Mouse (Mus musculus): ENCODE results near the gene Brd3. TPM values are rescaled to one million over a fixed set of nuclear protein-coding genes. Genes with fewer than 3 reads are reported as not detected.
A peak's percentile ranks its signal among the peaks of the same experiment; 100 is the strongest.

Brd3 gene
- total RNA-seq, 2 experiments from 2014 or later: 53.2 to 53.5 TPM

DNA sequence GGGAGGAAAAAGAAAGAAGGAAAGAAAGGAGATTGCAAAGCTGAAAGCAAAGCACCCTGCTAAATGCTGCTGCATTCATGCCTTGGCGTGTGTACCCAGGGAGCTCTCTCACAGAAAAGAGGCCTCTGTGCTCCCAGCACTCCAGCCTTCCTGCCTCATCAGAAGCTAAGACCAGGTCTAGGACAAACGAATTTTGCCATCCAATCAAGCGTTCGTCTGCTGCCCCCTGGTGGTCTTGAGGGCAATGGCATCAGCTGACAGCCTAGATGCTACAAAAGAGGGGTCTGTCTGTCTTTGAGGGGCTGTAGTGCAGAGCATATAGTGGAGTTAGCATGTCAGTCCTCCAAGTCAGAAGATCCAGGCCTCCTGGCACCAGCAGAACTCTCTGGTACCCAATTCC is 79.4 kb downstream of the Brd3 start:
- peak; percentile 84 to 90 for DNase-seq (ENCODE audit: low spot score in 2 of 2)

DNA sequence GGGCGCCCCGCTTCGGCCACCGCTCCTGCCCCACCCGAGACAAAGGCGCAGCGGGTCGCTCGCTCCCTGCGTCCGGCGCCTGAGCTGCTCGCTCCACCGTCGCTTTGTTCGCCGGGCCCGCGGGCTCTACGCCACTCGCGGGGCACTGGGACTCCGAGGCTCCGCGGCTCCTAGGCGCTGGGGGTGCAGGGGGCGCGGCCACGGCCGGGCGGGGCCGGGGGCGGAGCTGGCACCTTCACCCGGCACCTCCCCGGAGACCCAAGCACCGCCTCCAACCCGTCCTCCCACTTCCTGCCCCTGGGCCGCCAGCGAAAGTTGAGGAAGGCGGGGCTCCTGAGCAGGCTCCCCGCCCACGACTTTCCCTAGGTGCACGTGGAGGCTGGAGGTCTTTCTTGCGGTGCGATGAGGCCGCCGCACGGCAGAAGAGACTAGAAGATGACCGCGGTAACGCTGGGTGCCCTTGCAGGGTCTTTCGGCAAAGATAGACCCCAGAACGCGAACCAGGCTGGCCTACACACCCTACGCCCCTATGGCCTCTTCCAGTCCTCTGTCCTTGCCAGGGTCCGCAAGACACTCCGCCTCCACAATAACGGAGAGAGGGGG is 80.5 kb downstream of the Brd3 start, which contains the start of gene Vav2:
Gene Vav2, minus strand, starts transcription at position 179 of the 603 bp plus-strand sequence.
- peak; percentile 59 to 78 for DNase-seq (ENCODE audit: low spot score in 2 of 2)

DNA sequence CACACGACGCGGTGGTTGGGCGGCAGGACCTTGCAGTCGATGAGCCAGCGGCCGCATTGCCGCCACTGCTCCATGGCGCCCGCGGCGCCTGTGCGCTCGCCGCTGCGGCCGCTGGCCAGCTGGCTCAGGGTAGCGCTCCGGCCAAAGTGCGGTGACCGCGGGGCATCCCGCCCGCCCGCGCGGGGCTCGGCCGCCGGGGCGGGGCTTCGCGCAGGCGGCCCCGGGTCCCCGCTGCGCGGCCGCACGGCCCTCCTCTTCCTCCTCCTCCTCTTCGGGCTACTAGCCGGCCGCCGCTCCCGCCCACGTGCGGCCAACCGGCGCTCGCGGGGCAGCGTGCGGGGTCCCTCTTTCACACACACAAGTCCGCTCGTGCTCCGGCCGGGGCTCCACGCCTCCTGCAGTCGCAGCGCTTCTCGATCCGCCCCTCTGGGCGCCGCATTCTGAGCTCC is 81.0 kb downstream of the Brd3 start:
- peak in 1 of 2 experiments; percentile 26 for DNase-seq (ENCODE audit: low spot score in 2 of 2)

DNA sequence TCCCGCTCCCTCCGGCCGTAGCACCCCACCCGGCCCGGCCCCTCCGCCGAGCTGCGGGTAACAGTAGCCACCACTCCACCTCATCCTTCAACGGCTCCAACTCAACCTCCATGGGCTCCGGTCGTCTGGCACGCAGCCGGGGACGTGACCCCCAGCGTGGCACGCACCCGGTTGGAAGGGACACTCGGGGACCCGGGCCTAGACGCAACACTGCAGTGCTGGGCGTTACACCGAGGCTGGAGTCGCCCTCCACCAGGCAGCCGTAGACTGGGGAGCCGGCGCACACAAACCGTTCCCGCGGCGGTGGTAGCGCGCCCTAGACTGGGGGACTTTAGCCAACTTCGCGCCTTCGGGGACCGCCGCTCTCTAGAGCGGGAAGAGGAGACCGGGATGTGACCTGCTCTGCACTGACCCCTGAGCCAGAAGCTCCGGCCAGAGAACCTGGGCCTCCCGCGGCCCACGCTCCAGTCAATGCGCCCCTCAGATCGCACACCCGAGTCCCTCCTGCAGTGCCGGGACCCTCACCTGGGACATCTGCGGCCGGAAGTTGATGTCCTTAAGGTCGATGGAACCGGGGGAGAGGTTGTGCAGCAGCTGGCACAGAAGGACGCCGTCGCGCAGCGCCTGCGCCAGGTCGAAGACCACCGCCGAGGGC is 81.6 kb downstream of the Brd3 start:
- no peak for DNase-seq (ENCODE audit: low spot score in 2 of 2)

DNA sequence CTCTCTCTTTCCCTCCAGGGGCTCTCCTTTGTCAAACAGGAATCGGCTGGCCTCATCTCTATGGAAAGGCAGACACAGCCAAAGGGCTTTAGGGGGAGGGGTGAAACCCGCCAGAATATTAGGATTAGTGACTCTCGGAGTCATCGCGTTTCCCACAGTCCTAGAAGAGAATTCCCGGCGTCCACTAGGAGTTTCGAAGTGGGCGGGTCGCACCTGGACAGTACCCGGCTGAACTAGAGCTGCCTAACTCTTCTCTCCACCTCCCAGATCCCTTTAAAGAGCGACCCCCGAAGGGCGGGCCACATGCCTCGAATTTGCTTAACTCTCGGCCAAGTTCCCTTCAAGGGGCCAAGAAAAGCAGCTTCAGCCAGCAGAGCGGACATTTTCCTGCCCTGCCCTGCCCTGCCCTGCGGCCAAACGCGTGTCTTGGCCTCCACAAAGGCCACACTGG is 82.3 kb downstream of the Brd3 start:
- DNase-seq (ENCODE audit: low spot score in 2 of 2): no peak

DNA sequence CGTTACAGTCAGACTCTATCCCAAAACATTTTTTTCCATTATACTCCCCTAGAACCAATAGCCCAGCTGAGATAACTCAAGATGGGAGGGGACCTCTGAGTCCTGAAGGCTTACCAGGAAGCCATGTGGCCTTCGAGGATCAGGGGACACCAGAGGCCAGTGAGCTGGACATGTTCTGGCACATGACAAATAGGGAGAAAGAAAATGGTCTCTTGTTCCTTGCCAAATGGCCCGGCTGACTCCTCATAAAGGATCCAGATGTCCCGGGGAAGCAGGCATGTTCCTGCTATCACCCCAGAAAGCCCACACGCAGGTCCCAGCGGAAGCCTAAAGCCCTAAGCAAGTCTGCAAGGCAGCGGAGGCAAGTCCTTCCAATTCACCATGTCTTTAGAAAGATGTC is 83.9 kb downstream of the Brd3 start:
- DNase-seq (ENCODE audit: low spot score in 2 of 2): no peak

DNA sequence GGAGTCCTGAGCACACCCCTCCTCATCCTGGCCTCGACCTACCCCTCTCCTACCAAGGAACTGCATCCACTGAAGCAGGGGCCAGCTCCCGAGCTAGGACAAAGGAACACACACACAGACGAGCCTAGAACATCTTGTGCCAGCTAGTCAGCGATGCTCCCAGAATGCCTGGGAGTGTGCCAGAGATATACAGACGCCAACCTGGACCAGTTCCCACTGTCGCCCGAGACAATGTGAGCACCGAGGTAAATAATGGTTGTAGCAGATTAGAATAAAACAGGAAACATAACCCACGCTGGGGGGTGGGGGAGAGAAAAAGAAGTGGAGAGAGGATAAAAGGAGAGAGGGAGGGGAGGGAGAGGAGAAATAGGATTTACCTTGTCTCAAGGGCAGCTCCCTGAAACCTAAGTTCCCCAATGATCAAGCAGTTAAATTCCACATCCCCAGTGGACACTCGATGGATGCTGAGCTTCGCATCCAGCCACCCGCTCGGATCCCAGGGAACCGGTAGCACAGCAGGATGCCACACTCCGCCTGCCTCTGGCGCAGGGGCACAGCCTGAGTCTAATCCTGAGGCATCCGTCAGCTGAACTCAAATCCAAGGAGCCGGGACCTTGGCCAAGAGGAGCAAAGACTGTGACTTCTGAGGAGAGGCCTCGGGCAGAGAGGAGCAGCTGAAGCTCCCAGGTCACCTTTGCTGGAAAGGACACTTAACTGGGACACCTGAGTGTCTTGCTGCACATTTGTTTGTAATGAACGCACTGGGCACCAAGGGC is 86.0 kb downstream of the Brd3 start:
- DNase-seq (ENCODE audit: low spot score in 2 of 2): peak; percentile 47 to 60

DNA sequence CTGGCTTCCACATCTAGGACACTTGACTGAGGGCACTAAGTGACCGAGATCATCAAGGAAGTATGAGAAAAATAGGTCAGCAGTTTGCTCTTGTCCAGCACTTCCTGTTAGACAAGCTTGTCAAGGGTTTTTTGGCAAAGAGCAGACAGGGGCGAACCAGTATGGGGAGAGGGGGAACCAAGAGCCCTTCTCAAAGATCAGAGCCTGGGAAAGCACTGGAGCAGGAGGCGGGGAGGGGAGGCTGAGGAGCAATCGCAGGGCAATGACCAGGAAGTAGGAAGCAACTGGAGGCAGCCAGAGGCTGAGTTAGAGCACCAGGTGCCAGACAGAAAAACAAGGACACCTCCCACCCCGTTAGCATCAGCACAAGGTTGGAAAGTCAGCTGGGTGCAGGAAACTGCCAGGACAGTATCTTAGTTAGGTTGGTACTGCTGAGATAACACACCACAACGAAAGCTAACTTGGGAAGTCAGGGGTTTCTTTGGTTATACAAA is 88.8 kb downstream of the Brd3 start:
- no peak for DNase-seq (ENCODE audit: low spot score in 2 of 2)

DNA sequence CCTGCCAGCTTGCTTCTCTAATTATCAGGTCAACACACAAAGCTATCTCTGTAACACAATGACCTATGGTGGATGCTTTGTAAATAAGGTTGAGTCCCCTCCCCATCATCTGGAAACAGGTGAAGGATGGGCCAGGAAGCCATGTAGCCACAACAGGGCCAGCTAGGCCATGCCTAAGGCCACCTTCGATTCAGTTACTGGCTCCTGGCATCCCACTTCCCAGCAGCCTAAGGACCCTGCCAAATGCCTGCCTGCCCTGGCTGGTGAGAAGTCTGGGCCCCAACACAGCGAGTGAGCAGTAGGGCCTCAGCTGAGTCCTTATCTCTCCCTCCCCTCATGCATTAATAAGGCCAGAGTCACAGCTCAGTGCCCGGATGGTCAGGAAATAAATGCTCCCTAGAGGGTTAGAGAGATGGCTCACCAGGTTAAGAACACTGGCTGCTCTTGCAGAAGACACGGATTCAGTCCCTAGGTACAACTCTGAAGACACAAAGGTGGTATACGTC is 89.8 kb downstream of the Brd3 start:
- DNase-seq (ENCODE audit: low spot score in 2 of 2): no peak

DNA sequence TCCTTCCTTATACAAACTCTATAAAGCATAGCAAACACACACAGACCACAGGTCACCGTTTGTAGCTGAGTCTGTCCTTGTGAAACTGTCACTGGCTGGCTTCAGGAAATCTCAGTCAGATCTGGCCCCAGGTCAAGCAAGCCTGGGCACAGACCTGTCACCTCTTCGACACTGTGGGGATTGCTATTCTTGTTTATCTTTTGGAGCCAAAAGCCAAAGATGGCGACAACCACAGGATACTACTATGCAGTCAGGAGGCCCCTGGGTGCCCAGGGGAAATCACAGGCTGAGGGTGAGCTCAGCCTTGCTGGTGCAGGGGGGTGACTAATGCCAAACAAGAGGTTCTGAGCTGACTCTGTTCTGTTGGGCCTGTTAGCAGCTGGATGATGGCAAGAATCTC is 91.0 kb downstream of the Brd3 start:
- no peak for DNase-seq (ENCODE audit: low spot score in 2 of 2)

DNA sequence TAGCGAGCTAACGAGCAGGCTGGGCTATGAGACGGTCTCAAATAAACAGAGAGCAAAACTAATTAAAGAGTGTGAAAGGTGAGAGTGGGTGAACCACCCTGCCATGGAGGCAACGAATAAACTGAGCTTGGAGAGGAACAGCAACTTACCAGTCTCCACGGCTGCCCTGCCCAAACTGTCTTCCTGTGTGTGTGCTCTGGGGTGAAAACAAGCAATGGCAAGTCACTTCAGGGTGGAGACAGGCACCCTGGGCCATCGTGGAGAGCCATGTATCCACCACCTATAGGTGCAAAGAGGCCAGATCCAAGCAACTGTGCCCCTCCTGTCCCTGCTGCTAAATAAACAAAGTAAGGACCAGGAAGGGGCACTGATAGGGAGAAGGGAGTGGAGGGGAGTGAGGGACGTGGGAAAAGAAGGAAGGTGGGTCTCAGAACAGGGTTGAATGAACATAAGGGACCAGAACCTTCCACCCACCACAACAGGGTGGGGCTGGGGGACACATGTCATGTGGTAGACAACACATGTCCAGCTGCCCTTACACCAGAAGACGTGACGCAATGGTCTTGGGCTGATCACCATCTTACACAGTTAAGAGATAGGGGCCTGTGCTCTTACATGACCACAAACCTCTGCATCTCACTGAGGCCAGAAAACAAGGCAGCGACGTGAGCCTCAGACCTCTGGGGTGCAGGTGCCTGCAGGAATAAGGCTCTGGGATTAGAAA is 92.2 kb downstream of the Brd3 start:
- no peak for DNase-seq (ENCODE audit: low spot score in 2 of 2)

DNA sequence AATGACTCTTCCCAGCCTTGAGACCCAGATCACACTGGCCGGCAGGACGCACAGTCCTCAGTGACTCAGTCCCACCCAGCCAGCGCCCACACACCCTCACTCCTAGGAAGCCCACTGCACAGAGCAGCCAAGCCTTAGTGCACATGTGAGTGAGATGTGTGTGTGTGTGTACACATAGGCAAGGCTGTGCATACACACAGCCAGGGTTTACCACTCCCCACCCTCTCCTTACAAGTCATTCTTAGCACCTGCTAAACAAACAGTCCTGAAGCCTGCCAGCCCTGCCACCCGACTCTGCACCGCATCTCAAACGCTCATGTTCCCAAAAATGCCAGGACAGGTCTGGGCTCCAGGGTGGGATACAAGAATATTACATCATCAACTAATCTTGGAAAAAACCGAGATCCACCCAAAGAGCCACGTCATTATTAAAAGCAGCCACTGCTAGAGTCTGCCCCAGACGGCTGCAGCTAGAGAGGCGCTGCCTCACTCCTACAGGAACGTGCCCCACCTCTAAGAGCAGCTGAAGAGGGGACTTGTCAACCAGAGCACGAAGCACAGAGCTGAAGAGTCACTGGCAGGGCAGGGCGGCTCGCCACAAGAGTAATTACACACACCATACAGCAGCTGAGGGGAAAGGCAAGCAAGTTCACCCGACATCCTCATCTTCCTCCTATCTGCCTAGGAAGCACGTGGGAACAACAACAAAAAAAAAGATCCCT is 93.4 kb downstream of the Brd3 start:
- no peak for DNase-seq (ENCODE audit: low spot score in 2 of 2)

DNA sequence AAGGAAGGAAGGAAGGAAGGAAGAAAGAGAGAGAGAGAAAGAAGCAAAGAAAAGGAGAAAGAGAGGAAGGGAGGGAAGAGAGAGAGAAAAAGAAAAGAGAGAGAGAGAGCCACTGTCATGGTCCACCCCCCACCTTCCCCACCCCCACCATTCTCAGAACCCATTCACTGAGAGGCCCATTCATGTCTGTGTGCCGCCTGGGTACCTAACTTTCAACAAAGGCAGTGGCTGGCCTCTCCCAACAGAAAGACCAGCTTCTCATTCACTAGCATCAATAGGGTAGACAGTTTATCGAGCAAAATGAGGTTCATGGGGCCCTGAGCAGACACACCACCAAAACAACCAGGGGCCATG is 93.9 kb downstream of the Brd3 start:
- DNase-seq (ENCODE audit: low spot score in 2 of 2): no peak

DNA sequence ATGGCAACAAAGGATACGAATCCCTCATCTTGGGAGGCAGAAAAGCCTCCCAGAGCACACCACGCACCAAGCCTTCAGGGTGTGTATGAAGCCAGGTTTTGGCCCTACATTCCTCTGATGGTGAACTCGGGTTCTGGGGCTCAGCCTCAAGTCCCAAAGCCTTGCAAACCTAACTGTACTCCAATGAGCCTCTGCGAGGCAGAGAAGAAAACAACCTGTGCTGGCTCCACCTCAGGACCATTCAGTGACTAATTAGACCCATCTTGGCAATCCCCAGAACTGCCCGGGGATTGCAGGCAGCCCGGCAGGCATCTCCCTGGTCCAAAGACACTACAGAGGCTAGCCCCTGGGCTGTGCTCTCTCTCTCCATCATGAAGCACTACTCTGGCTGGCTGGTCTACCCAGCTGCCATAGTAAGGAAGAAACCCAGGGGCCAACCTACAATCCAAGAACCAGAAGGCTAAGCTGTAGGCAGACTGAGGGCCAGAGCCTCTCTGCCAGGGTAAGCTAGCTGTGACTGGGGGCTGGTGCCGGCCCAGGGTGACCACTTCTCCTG is 95.1 kb downstream of the Brd3 start:
- no peak for DNase-seq (ENCODE audit: low spot score in 2 of 2)

DNA sequence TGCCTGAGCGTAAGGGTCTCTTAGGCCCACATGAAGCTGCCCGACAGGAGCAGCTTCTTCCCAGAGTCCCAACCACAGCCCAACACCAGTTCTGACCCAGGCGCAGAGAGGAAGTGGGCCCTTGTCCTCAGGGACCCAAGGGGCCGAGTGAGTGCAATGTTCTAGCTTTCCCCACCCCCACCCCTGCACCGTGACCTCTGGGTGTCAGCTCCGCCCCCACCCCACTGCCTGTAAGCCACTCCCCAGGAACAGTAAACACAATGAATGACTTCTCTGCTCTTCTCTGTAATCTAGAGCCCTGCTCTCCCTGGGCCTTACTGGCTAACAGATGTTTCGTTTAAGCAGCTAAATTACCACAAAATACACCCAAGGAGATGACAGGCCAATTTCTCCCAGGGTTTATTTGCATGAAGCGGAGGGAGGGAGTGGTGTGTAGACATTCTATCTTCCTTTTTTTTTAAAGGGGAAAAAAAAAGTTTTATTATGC is 95.7 kb downstream of the Brd3 start:
- no peak for DNase-seq (ENCODE audit: low spot score in 2 of 2)

DNA sequence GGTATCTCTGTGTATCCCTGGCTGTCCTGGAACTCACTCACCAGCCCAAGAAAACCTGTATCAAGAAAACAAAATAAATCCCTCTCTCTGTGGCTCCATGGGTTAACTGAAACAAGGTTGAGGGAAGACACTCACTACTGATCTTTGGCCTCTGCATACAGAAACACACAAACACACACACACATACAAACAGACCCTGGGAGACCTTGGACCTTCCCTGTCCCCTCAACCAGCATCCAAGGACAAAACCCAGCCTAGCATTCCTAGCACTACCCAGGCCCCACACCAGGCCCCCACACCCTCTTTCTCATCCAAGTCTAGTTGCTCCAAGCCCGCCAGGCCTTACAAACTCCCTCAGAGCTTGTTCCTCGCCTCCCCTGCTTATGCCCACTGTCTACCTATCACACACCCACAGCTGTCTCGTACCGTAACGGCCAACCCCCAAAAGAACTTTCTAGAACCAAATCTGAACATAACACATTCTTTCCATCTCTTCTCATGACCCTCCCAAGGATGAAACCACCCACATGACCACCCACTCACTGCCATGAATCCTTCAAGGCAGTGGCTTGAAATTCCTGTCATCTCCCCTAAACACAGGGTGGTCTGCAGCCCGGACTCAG is 96.8 kb downstream of the Brd3 start:
- no peak for DNase-seq (ENCODE audit: low spot score in 2 of 2)

DNA sequence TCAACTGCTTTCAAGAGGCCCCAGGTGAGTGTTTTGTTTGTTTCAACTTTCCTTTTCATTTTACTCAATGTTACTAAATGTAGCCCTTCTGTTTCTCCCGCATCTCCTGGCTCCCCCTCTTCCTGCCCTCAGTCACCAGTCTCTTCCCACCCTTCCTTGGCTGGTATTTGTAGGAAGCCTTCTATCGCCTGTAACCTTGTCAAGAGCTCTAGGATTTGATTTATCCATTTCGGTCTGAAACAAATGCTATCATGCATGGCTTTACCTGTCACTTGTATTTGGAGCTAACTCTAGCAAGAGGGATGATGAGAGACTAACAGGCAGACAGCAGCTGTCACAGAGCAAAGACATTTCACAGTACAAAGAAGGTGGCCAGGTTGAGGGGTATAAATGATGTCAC is 99.3 kb downstream of the Brd3 start:
- DNase-seq (ENCODE audit: low spot score in 2 of 2): no peak

DNA sequence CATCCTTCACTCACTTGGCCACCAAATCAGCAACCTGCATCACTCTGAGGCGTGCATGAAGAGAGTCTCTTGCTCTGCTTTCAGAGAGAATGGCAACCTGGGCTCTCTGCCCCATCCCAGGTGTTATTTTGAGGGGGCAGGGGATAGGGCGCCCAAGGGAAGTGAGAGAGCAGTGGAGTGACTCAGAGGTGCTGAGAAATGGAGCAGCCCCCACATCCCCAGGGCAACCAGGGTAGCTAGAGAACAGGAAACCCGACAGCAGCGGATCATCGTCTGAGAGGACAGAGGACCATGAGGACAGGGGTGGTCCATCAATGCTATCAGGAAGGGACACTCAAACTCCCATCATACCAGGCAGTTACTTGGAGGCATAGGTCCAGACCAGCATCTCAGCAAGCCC is 100.5 kb downstream of the Brd3 start:
- no peak for DNase-seq (ENCODE audit: low spot score in 2 of 2)

DNA sequence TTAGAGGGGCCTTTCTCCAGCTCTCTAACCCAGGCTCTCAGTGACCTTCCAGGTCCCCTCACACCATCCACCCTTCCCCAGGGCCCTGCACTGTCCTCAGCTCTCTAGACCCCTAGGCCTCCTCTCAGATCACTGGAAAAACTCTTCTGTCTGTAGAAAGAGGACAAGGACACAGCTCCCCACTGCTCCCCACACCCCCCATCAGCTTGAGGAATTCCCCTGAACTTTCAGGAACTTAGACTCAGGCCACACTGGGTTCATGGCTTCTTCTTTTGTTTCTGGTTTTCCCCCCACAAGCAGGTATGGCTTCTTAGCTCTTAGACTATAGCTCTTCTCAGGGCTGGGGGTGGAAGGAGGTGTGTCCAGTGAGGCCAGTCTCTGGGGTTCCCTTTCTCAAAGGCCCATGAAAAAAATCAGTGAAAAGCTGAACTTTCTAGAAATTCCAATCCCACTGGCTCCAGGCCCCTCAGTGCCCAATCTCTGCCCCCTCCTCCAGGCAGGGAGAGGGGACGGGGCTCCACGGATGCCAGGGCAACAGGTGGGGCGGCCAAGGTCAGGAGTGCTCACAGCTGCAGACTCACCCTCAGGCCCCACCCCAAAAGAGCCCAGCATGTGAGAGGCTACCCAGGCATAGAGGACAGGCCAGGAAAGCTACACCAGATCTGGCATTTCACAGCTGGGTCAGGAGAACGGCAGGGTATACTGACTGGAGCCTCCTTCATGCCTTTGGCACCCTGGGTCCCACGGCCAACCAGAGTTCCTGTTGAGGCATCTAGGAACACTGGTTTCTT is 102.2 kb downstream of the Brd3 start:
- DNase-seq (ENCODE audit: low spot score in 2 of 2): no peak

Measured in left cerebral cortex, adult 18-20 months (tissue).